Mouse (Mus musculus) gastrocnemius, adult 2 months (tissue): Measurements from ENCODE around the gene Ssbp3. TPM values are rescaled to one million over a fixed set of nuclear protein-coding genes. Genes with fewer than 3 reads are reported as not detected.

Source experiments
- DNase-seq: peaks from one replicate; pipeline ENCODE4 v3.0.0; 2022
- H3K27ac ChIP-seq: fragments of 200-600 bp; 2 replicates; pipeline ENCODE4 v1.8.1; 2022; ENCODE audit warnings: mild to moderate bottlenecking
- H3K4me3 ChIP-seq: fragments of 200-600 bp; 2 replicates; pipeline ENCODE4 v1.8.1; 2022; ENCODE audit warnings: mild to moderate bottlenecking, moderate library complexity
- CTCF ChIP-seq: fragments of 200-600 bp; IDR thresholded peaks from 2 replicates; pipeline ENCODE4 v1.8.1; 2022; ENCODE audit warnings: antibody characterized with exemption, mild to moderate bottlenecking, moderate library complexity
- intact Hi-C: fragments of 180-260 bp; cut with DNase I; formaldehyde crosslinking; loops from one replicate; pipeline ENCODE4 v1.15.1; 2025
- total RNA-seq, 2 experiments: library from RNA; stranded (reverse); gene quantifications; 2 replicates each; pipeline ENCODE4 v1.2.3; 2021

Gene Ssbp3
- total RNA-seq, 2 experiments from 2014 or later, result 23.7 to 30.0 TPM

GRCm38 (mm10) chr4:106972461-106973384, 62.2 kb downstream of the Ssbp3 start:
- Histone ChIP-seq H3K4me3 (no peak overlapping the region), H3K27ac (no peak overlapping the region)
- intact Hi-C loops, result no loop called here
- DNase-seq, result no peak
- no peak for TF ChIP-seq CTCF

DNA sequence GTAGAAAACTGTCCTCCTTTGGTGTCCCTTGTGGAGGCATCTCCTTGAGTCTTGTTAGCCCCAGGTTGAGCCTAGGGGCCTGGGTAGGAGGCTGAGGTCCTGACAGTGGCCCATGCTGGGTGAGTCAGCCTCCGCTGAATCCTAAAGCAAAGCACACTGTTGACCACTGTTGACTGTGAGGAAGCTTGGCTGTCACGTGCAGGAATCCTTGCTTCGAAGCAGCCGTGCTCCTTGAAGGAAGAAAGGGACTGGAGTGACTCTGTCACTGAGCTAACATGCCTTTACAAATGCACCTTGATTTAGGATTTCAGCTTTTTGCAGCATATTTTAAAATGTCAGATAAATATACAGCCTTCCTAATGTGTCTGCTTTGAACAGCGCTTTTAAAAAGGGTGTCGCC, 64.8 kb downstream of the Ssbp3 start:
- no peak for DNase-seq
- H3K4me3 ChIP-seq, result no peak overlapping the region
- no peak for TF ChIP-seq CTCF
- no peak overlapping the region for H3K27ac ChIP-seq
- intact Hi-C loops, result no loop called here

DNA sequence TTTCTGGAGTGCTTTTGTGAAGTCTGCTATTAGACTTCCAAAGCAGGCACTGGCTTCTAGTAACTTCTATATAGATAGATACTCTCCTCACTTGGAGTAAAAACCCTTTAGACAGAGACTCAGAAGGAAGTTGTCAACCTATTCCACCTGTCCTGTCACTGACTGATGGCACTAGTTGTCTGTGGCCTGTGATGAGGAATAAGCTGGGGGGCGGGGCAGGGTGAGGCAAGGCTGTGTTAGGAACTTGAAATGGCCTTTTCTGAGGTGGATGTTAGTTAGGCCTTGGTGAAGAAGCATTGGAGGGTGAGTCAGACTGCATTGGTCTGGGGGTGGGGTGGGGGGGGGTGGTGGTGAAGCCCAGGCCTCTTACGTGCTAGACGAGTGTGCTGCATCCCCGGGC, 65.4 kb downstream of the Ssbp3 start:
- H3K27ac ChIP-seq, result no peak overlapping the region
- TF ChIP-seq CTCF, result no peak
- no peak overlapping the region for H3K4me3 ChIP-seq
- intact Hi-C loops, result no loop called here
- DNase-seq, result no peak

GRCm38 (mm10) chr4:106976576-106976975, 66.1 kb downstream of the Ssbp3 start:
- no peak overlapping the region for H3K4me3 ChIP-seq
- intact Hi-C loops, result no loop called here
- H3K27ac ChIP-seq, result no peak overlapping the region
- DNase-seq, result no peak
- no peak for TF ChIP-seq CTCF

- no peak overlapping the region for H3K4me3 ChIP-seq
- no peak overlapping the region for H3K27ac ChIP-seq
- no peak for TF ChIP-seq CTCF
- DNase-seq, result no peak
- intact Hi-C loops, result no loop called here
Measured at GRCm38 (mm10) chr4:106977218-106977651, 66.7 kb downstream of the Ssbp3 start.

DNA sequence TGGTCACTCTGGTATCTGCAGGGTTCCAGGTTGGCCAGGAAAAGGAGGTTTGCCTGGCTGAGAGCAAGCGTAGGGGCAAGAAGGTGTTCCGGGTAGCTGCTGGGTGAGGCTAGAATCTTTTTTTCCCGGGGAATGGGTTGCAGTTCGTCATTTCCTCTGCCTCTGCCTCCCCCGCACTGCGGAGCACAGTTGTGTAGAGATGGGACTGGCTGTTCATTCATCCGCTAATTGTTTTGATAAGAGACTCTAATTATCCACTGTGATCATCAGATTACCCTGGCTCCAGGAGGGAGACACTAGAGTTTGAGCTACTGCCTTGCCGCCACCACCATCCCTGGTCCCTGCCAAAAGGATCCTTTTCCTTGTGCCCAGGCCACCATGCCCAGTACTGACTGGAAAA, 67.9 kb downstream of the Ssbp3 start:
- intact Hi-C loops, result no loop called here
- Histone ChIP-seq H3K4me3 (no peak overlapping the region), H3K27ac (peak overlapping the region; percentile 2; the same call in 1 of the 2 replicates)
- DNase-seq, result no peak
- no peak for TF ChIP-seq CTCF

DNA sequence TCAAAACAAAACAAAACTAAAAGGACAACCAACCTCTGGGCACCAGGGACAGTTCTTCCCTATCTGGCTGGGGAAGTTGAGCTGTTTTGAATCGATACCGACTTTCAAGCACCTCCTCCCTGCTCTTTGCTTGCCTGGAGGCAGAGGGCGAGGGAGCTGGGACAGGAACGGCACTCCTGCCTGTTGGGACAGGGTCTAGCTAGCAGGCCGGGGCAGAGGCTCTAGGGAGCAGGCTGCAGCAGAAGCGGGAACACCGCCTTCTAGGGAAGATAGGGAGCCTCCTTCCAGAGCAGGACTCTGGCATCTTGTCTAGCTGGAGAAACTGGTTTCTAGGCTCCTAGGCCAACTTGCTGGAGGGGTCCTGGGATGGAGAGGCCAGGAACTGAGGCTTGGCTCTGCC, 70.2 kb downstream of the Ssbp3 start:
- DNase-seq, result no peak
- intact Hi-C loops, result no loop called here
- H3K4me3 ChIP-seq, result no peak overlapping the region
- no peak overlapping the region; the same call in 1 of the 2 replicates for H3K27ac ChIP-seq
- no peak for TF ChIP-seq CTCF

GRCm38 (mm10) chr4:106981385-106982103, 71.0 kb downstream of the Ssbp3 start:
- Histone ChIP-seq H3K4me3 (no peak overlapping the region), H3K27ac (no peak overlapping the region)
- TF ChIP-seq CTCF, result no peak
- intact Hi-C loops, result no loop called here
- no peak for DNase-seq

- TF ChIP-seq CTCF, result no peak
- H3K27ac ChIP-seq, result no peak overlapping the region
- H3K4me3 ChIP-seq, result no peak overlapping the region
- DNase-seq, result no peak
- intact Hi-C loops, result no loop called here
Measured at GRCm38 (mm10) chr4:106982344-106983121, 72.0 kb downstream of the Ssbp3 start.

- Histone ChIP-seq H3K27ac (no peak overlapping the region), H3K4me3 (no peak overlapping the region)
- TF ChIP-seq CTCF, result no peak
- no peak for DNase-seq
- intact Hi-C loops, result no loop called here
Measured at GRCm38 (mm10) chr4:106983908-106984515, 73.5 kb downstream of the Ssbp3 start.

- intact Hi-C loops, result no loop called here
- no peak for DNase-seq
- no peak for TF ChIP-seq CTCF
- H3K27ac ChIP-seq, result no peak overlapping the region
- H3K4me3 ChIP-seq, result no peak overlapping the region
Measured at GRCm38 (mm10) chr4:106985289-106985688, 74.8 kb downstream of the Ssbp3 start.
